Mouse (Mus musculus): ENCODE data around the gene Prep.

- no peak for TF ChIP-seq CTCF (IDR thresholded peaks at IDR 0.05; ENCODE audit: extremely low read depth, insufficient read length, insufficient replicate concordance, low read depth, low read length)
- TF ChIP-seq POLR2A (IDR thresholded peaks at IDR 0.05; ENCODE audit: low read depth, low read length): no peak
Measured at GRCm38 (mm10) chr10:45194531-45194930, 127.5 kb downstream of the Prep start.

Measured in small intestine, adult 2 months (tissue).